Mouse (Mus musculus) kidney, postnatal 0 days (tissue): ENCODE measurements around the gene Ubxn6. TPM values are rescaled to one million over a fixed set of nuclear protein-coding genes. Genes with fewer than 3 reads are reported as not detected.

Experiments
- ATAC-seq: fragments of 200-750 bp; cut with Nextera tagmentation; replicated peaks from 2 replicates; pipeline ENCODE4 v1.8.0; 2017; ENCODE audit warnings: low read depth, moderate number of reproducible peaks, moderate TSS enrichment, moderate library complexity; ENCODE audit not compliant: low FRiP score
- DNase-seq: peaks from one replicate; pipeline ENCODE4 v3.0.0-alpha.2; 2016; ENCODE audit warnings: low spot score
- H3K27ac ChIP-seq: fragments of 300-500 bp; sonication (generic); 2 replicates; pipeline ENCODE4 v1.5.1; 2014; ENCODE audit warnings: mild to moderate bottlenecking
- H3K27me3 ChIP-seq: fragments of 300-500 bp; sonication (generic); 2 replicates; pipeline ENCODE4 v1.6.1; 2014; ENCODE audit warnings: low read length, mixed read lengths; ENCODE audit not compliant: insufficient read depth
- H3K36me3 ChIP-seq: fragments of 300-500 bp; sonication (generic); 2 replicates; pipeline ENCODE4 v1.6.1; 2014; ENCODE audit warnings: low read length, mixed read lengths; ENCODE audit not compliant: insufficient read depth
- H3K4me1 ChIP-seq: fragments of 300-500 bp; sonication (generic); replicated peaks from 2 replicates; pipeline ENCODE4 v1.6.1; 2014; ENCODE audit warnings: antibody characterized with exemption, low read length, mixed read lengths; ENCODE audit not compliant: insufficient read depth
- H3K4me2 ChIP-seq: fragments of 300-500 bp; sonication (generic); 2 replicates; pipeline ENCODE4 v1.6.1; 2014; ENCODE audit warnings: mild to moderate bottlenecking, low read length, moderate library complexity, mixed read lengths
- H3K4me3 ChIP-seq: fragments of 300-500 bp; sonication (generic); replicated peaks from 2 replicates; pipeline ENCODE4 v1.5.1; 2014; ENCODE audit warnings: low read depth, low read length
- H3K9ac ChIP-seq: fragments of 300-500 bp; sonication (generic); 2 replicates; pipeline ENCODE4 v1.6.1; 2014; ENCODE audit warnings: low read depth, low read length
- H3K9me3 ChIP-seq: fragments of 300-500 bp; sonication (generic); replicated peaks from 2 replicates; pipeline ENCODE4 v1.6.1; 2016; ENCODE audit warnings: low read length, inconsistent platforms, mixed read lengths
- CTCF ChIP-seq: IDR thresholded peaks from 2 replicates; pipeline ENCODE4 v1.5.1; 2016; ENCODE audit warnings: antibody characterized with exemption, low read depth, mild to moderate bottlenecking, moderate library complexity
- WGBS: fragments of 180-500 bp; shearing (Covaris S2); extraction: QIAGEN DNeasy Blood & Tissue Kit; methylation state at CpG from one replicate; pipeline ENCODE4 v1.1.7; 2014; 5-methylcytosine and 5-hydroxymethylcytosine counted together
- polyA plus RNA-seq: library from polyadenylated mRNA; unstranded; fragments of >200 nt; fragmentation: Nextera tagmentation; extraction: Ambion mirVana; gene quantifications from 2 replicates; pipeline ENCODE4 v1.2.1, GENCODE M21; 2015

The Ubxn6 gene
- polyA plus RNA-seq, 1 experiment from 2014 or later: 54.4 TPM

- ATAC-seq: no peak
Measured at GRCm38 (mm10) chr17:56035216-56035615, 39.6 kb downstream of the Ubxn6 start.

GRCm38 (mm10) chr17:56034726-56035100 lies 40.1 kb downstream of the Ubxn6 start:
- no peak for ATAC-seq

More at GRCm38 (mm10) chr17:56035216-56035615, 39.6 kb downstream of the Ubxn6 start:
- 58% methylated on average over 4 of the region's 4 CpGs for WGBS
- no peak for TF ChIP-seq CTCF
- Histone ChIP-seq H3K9me3 (no peaks in the 10 kb centered on the region), H3K4me1 (peaks cover 19% of the 10 kb centered on the region), H3K4me3 (peak overlapping the region; percentile 97), H3K4me2 (peak overlapping the region; percentile 64), H3K27me3 (no peaks in the 10 kb centered on the region), H3K36me3 (peaks cover 9% of the 10 kb centered on the region; the same call in 1 of the 2 replicates), H3K9ac (peak overlapping the region; percentile 97; the same call in 1 of the 2 replicates), H3K27ac (no peak overlapping the region)
- DNase-seq: no peak

GRCm38 (mm10) chr17:56034040-56034725 lies 40.6 kb downstream of the Ubxn6 start:
- H3K9ac ChIP-seq: no peak overlapping the region
- DNase-seq (no peak), ATAC-seq (no peak)
- no peak overlapping the region; the same call in 1 of the 2 replicates for H3K4me2 ChIP-seq
- H3K27ac ChIP-seq: no peak overlapping the region
- 84% methylated on average over 7 of the region's 7 CpGs for WGBS
- no peak for TF ChIP-seq CTCF
- peaks cover 12% of the 10 kb centered on the region; the same call in 1 of the 2 replicates for H3K36me3 ChIP-seq
- H3K4me3 ChIP-seq: no peak overlapping the region
- no peaks in the 10 kb centered on the region for H3K27me3 ChIP-seq
- peaks cover 19% of the 10 kb centered on the region for H3K4me1 ChIP-seq
- no peaks in the 10 kb centered on the region for H3K9me3 ChIP-seq

More at GRCm38 (mm10) chr17:56034726-56035100, 40.1 kb downstream of the Ubxn6 start:
- no peak overlapping the region for H3K4me3 ChIP-seq
- WGBS: 74% methylated on average over 6 of the region's 6 CpGs
- H3K4me1 ChIP-seq: peaks cover 19% of the 10 kb centered on the region
- peak overlapping the region; percentile 64 for H3K4me2 ChIP-seq
- no peaks in the 10 kb centered on the region for H3K9me3 ChIP-seq
- no peak for TF ChIP-seq CTCF
- H3K27me3 ChIP-seq: no peaks in the 10 kb centered on the region
- H3K9ac ChIP-seq: peak overlapping the region; percentile 97; the same call in 1 of the 2 replicates
- DNase-seq: no peak
- H3K36me3 ChIP-seq: peaks cover 10% of the 10 kb centered on the region; the same call in 1 of the 2 replicates
- H3K27ac ChIP-seq: no peak overlapping the region

GRCm38 (mm10) chr17:56032831-56033230 lies 42.0 kb downstream of the Ubxn6 start:
- Histone ChIP-seq H3K27ac (peak overlapping the region; percentile 33), H3K9me3 (no peaks in the 10 kb centered on the region), H3K36me3 (peaks cover 12% of the 10 kb centered on the region; the same call in 1 of the 2 replicates), H3K4me2 (peak overlapping the region; percentile 21; the same call in 1 of the 2 replicates), H3K4me3 (no peak overlapping the region), H3K27me3 (no peaks in the 10 kb centered on the region), H3K4me1 (peaks cover 19% of the 10 kb centered on the region), H3K9ac (0 out of 2 replicates have a peak overlapping the region, but pooled peaks have one; percentile 35)
- 49% methylated on average over 7 of the region's 7 CpGs for WGBS
- TF ChIP-seq CTCF: no peak
- DNase-seq (no peak), ATAC-seq (no peak)

- no peak overlapping the region for H3K9ac ChIP-seq
- ATAC-seq: peak; percentile 37
- peaks cover 19% of the 10 kb centered on the region for H3K4me1 ChIP-seq
- H3K27me3 ChIP-seq: no peaks in the 10 kb centered on the region
- H3K4me2 ChIP-seq: peak overlapping the region; percentile 21; the same call in 1 of the 2 replicates
- DNase-seq: peak; percentile 25
- peaks cover 12% of the 10 kb centered on the region; the same call in 1 of the 2 replicates for H3K36me3 ChIP-seq
- no peak for TF ChIP-seq CTCF
- H3K9me3 ChIP-seq: no peaks in the 10 kb centered on the region
- H3K27ac ChIP-seq: peak overlapping the region; percentile 33
- no peak overlapping the region for H3K4me3 ChIP-seq
- WGBS: 63% methylated on average over 6 of the region's 6 CpGs
Measured at GRCm38 (mm10) chr17:56032127-56032733, 42.6 kb downstream of the Ubxn6 start.

GRCm38 (mm10) chr17:56031431-56031830 lies 43.4 kb downstream of the Ubxn6 start:
- Histone ChIP-seq H3K27ac (peak overlapping the region; percentile 64), H3K36me3 (peaks cover 12% of the 10 kb centered on the region; the same call in 1 of the 2 replicates)

More at GRCm38 (mm10) chr17:56031431-56031830, 43.4 kb downstream of the Ubxn6 start:
- ATAC-seq (no peak), DNase-seq (no peak)
- no peak for TF ChIP-seq CTCF
- 88% methylated on average over 7 of the region's 7 CpGs for WGBS
- Histone ChIP-seq H3K4me3 (no peak overlapping the region), H3K9me3 (no peaks in the 10 kb centered on the region), H3K4me2 (0 out of 2 replicates have a peak overlapping the region, but pooled peaks have one; percentile 10), H3K9ac (0 out of 2 replicates have a peak overlapping the region, but pooled peaks have one; percentile 2), H3K27me3 (no peaks in the 10 kb centered on the region), H3K4me1 (peaks cover 24% of the 10 kb centered on the region)
